Mouse (Mus musculus) lung, postnatal 0 days (tissue): ENCODE measurements around the gene Ehd1.

Source experiments
- CTCF ChIP-seq: IDR thresholded peaks from 2 replicates; pipeline ENCODE4 v1.5.1; 2016; ENCODE audit warnings: antibody characterized with exemption, mild to moderate bottlenecking
- EP300 ChIP-seq: IDR thresholded peaks from 2 replicates; pipeline ENCODE4 v1.6.1; 2016; ENCODE audit warnings: antibody characterized with exemption, mild to moderate bottlenecking, control low read depth

DNA sequence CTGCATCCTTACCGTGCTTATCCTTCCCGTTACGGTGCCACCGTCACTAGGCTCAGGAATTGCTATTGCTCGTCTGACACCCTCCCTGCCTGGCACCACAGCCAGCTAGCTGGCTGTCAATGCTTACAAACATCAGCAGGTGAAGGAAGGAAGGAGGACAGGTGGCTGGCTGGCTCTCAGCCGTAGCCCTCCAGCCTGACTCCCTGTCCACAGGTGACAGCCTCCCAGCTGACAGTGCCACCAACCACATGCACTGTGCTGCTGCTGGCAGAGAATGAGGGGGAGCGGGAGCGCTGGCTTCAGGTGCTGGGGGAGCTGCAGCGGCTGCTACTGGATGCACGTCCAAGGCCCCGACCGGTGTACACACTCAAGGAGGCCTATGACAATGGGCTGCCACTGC lies 41.6 kb downstream of the Ehd1 start:
- no peak for TF ChIP-seq EP300
- TF ChIP-seq CTCF: no peak
